8 mouse cellular contexts compared by ENCODE assay signal in genomic region chr5:123974179-123974485, GRCm38 (mm10). TPM values are rescaled to one million over a fixed set of nuclear protein-coding genes. Genes with fewer than 3 reads are reported as not detected.
A peak's percentile ranks its signal among the peaks of the same experiment; 100 is the strongest.
DNase-seq lines count a peak whose midpoint lies in the region; ATAC-seq lines count a peak whose summit lies in the region.

No protein-coding gene starts in this region.

- 0 out of 2 replicates have a peak, but pooled peaks cover 5% of the 10 kb centered on the region for H3K4me1 ChIP-seq in neural tube, embryonic 11.5 days (ENCODE audit: control insufficient read depth, insufficient read depth, low read length)
- H3K4me1 ChIP-seq in embryonic facial prominence, embryonic 14.5 days (ENCODE audit: control insufficient read depth, insufficient read depth, low read length): peaks cover 12% of the 10 kb centered on the region
- H3K4me1 ChIP-seq in midbrain, embryonic 15.5 days: peaks cover 16% of the 10 kb centered on the region

- no peaks in the 10 kb centered on the region for H3K9me3 ChIP-seq in neural tube, embryonic 11.5 days (ENCODE audit: control insufficient read depth, low read length)
- no peaks in the 10 kb centered on the region for H3K9me3 ChIP-seq in embryonic facial prominence, embryonic 14.5 days (ENCODE audit: control insufficient read depth, low read length)
- H3K9me3 ChIP-seq in midbrain, embryonic 15.5 days: no peaks in the 10 kb centered on the region

- no peaks in the 10 kb centered on the region for H3K36me3 ChIP-seq in neural tube, embryonic 11.5 days (ENCODE audit: control insufficient read depth, insufficient read depth, low read length)
- H3K36me3 ChIP-seq in embryonic facial prominence, embryonic 14.5 days (ENCODE audit: control insufficient read depth, insufficient read depth, low read length): no peaks in the 10 kb centered on the region
- no peaks in the 10 kb centered on the region for H3K36me3 ChIP-seq in midbrain, embryonic 15.5 days (replicated peaks)

- H3K4me3 ChIP-seq in neural tube, embryonic 11.5 days (ENCODE audit: low read depth, low read length): peak overlapping the region; percentile 69
- peak overlapping the region; percentile 72 for H3K4me3 ChIP-seq in embryonic facial prominence, embryonic 14.5 days (ENCODE audit: low read depth, low read length)
- peak overlapping the region; percentile 64 for H3K4me3 ChIP-seq in midbrain, embryonic 15.5 days

- 0% methylated on average over 14 of the region's 14 CpGs for WGBS in neural tube, embryonic 11.5 days
- under 1% methylated on average over 13 of the region's 14 CpGs for WGBS in embryonic facial prominence, embryonic 14.5 days
- 0% methylated on average over 14 of the region's 14 CpGs for WGBS in midbrain, embryonic 15.5 days

- DNase-seq in neural tube, embryonic 11.5 days (ENCODE audit: low spot score): no peak
- no peak for DNase-seq in neural tube, embryonic 10.5 days (ENCODE audit: extremely low spot score, low spot score)
- no peak for DNase-seq in embryonic facial prominence, embryonic 14.5 days (ENCODE audit: low spot score)
- DNase-seq in induced T-regulatory cell, adult 2 months (ENCODE audit: low read depth): peak; percentile 66
- no peak for DNase-seq in gastrocnemius, postnatal 4 days (ENCODE audit: low spot score in 2 of 2)
- no peak for DNase-seq in layer of hippocampus, postnatal 25 days (ENCODE audit: extremely low spot score in 1 of 2, low spot score in 1 of 2)
- no peak for DNase-seq in gastrocnemius, adult 18-20 months (ENCODE audit: low spot score)

- no peak for ATAC-seq in neural tube, embryonic 11.5 days (ENCODE audit: insufficient read depth, low FRiP score, low TSS enrichment)
- ATAC-seq in embryonic facial prominence, embryonic 14.5 days (ENCODE audit: low read depth): 0 out of 2 replicates have a peak, but pooled peaks have one; percentile 23
- peak; percentile 28 for ATAC-seq in midbrain, embryonic 15.5 days (replicated peaks)

- H3K27ac ChIP-seq in neural tube, embryonic 11.5 days (ENCODE audit: low read depth, low read length): no peak overlapping the region
- no peak overlapping the region for H3K27ac ChIP-seq in embryonic facial prominence, embryonic 14.5 days (replicated peaks; ENCODE audit: low read depth, low read length)
- H3K27ac ChIP-seq in midbrain, embryonic 15.5 days: 0 out of 2 replicates have a peak overlapping the region, but pooled peaks have one; percentile 46

- H3K9ac ChIP-seq in neural tube, embryonic 11.5 days (ENCODE audit: low read length): peak overlapping the region; percentile 59
- H3K9ac ChIP-seq in embryonic facial prominence, embryonic 14.5 days (ENCODE audit: low read depth, low read length): peak overlapping the region; percentile 78
- H3K9ac ChIP-seq in midbrain, embryonic 15.5 days: peak overlapping the region; percentile 54

- peak overlapping the region; percentile 88 for H3K4me2 ChIP-seq in neural tube, embryonic 11.5 days (ENCODE audit: low read depth)
- H3K4me2 ChIP-seq in embryonic facial prominence, embryonic 14.5 days (ENCODE audit: low read depth, low read length): peak overlapping the region; percentile 96
- peak overlapping the region; percentile 90 for H3K4me2 ChIP-seq in midbrain, embryonic 15.5 days

- peaks cover 17% of the 10 kb centered on the region for H3K27me3 ChIP-seq in neural tube, embryonic 11.5 days (ENCODE audit: control insufficient read depth, insufficient read depth, low read length)
- H3K27me3 ChIP-seq in embryonic facial prominence, embryonic 14.5 days (replicated peaks; ENCODE audit: control insufficient read depth, insufficient read depth, low read length): peaks cover 7% of the 10 kb centered on the region; the same call in 1 of the 2 replicates
- 0 out of 2 replicates have a peak, but pooled peaks cover 3% of the 10 kb centered on the region for H3K27me3 ChIP-seq in midbrain, embryonic 15.5 days (replicated peaks)

RNA-seq across cellular contexts. Expression of gene Hip1r, which starts 0.7 kb away (rescaled TPM):
- polyA plus RNA-seq in neural tube, embryonic 11.5 days (2014; fragmentation: Nextera tagmentation; extraction: Ambion mirVana): 4.4 and 5.3 TPM in 2 replicates
- 7.5 and 8.4 TPM in 2 replicates for polyA plus RNA-seq in embryonic facial prominence, embryonic 14.5 days (2014; fragmentation: Nextera tagmentation; extraction: Ambion mirVana)
- 29.8 and 30.7 TPM in 2 replicates for polyA plus RNA-seq in midbrain, embryonic 15.5 days (2015; fragmentation: Nextera tagmentation; extraction: Ambion mirVana)
- 1 to 10 TPM; 5.5 to 6.6 TPM for total RNA-seq in gastrocnemius, postnatal 4 days (2021)
- total RNA-seq in layer of hippocampus, postnatal 25 days (2021): 10 to 100 TPM; 48.8 to 51.3 TPM
- 10 to 100 TPM in 1 of 2 experiments, 1 to 10 TPM in 1; 9.4 to 19.6 TPM for total RNA-seq in gastrocnemius, adult 18-20 months (2021)

RNA-seq across cellular contexts. Expression of gene Ccdc62, which starts 43.7 kb away (rescaled TPM):
- 3.8 and 5.0 TPM in 2 replicates for polyA plus RNA-seq in neural tube, embryonic 11.5 days (2014; fragmentation: Nextera tagmentation; extraction: Ambion mirVana)
- 4.6 and 6.4 TPM in 2 replicates for polyA plus RNA-seq in embryonic facial prominence, embryonic 14.5 days (2014; fragmentation: Nextera tagmentation; extraction: Ambion mirVana)
- 4.4 and 6.7 TPM in 2 replicates for polyA plus RNA-seq in midbrain, embryonic 15.5 days (2015; fragmentation: Nextera tagmentation; extraction: Ambion mirVana)
- 1 to 10 TPM; 2.5 to 4.1 TPM for total RNA-seq in gastrocnemius, postnatal 4 days (2021)
- 1 to 10 TPM; 3.5 to 4.3 TPM for total RNA-seq in layer of hippocampus, postnatal 25 days (2021)
- 1 to 10 TPM; 1.4 to 1.6 TPM for total RNA-seq in gastrocnemius, adult 18-20 months (2021)

RNA-seq across cellular contexts. Expression of gene Gm43518, which starts 46.9 kb away (rescaled TPM):
- polyA plus RNA-seq in neural tube, embryonic 11.5 days (2014; fragmentation: Nextera tagmentation; extraction: Ambion mirVana): 0.45 TPM in 1 of 2 replicates, not detected in the other
- 0.67 and 0.68 TPM in 2 replicates for polyA plus RNA-seq in embryonic facial prominence, embryonic 14.5 days (2014; fragmentation: Nextera tagmentation; extraction: Ambion mirVana)
- polyA plus RNA-seq in midbrain, embryonic 15.5 days (2015; fragmentation: Nextera tagmentation; extraction: Ambion mirVana): 5.4 and 7.6 TPM in 2 replicates
- total RNA-seq in gastrocnemius, postnatal 4 days (2021): under 1 TPM in 1 of 2 experiments, not detected in 1; 0.69 TPM
- 1 to 10 TPM in 1 of 2 experiments, under 1 TPM in 1; 0.54 to 1.4 TPM for total RNA-seq in layer of hippocampus, postnatal 25 days (2021)
- not detected for total RNA-seq in gastrocnemius, adult 18-20 months (2021)

RNA-seq across cellular contexts. Expression of gene Vps37b, which starts 57.9 kb away (rescaled TPM):
- polyA plus RNA-seq in neural tube, embryonic 11.5 days (2014; fragmentation: Nextera tagmentation; extraction: Ambion mirVana): 50.3 and 52.3 TPM in 2 replicates
- 30.4 and 31.7 TPM in 2 replicates for polyA plus RNA-seq in embryonic facial prominence, embryonic 14.5 days (2014; fragmentation: Nextera tagmentation; extraction: Ambion mirVana)
- polyA plus RNA-seq in midbrain, embryonic 15.5 days (2015; fragmentation: Nextera tagmentation; extraction: Ambion mirVana): 66.7 and 73.7 TPM in 2 replicates
- 10 to 100 TPM; 24.4 to 29.3 TPM for total RNA-seq in gastrocnemius, postnatal 4 days (2021)
- 10 to 100 TPM; 41.2 to 47.2 TPM for total RNA-seq in layer of hippocampus, postnatal 25 days (2021)
- 1 to 10 TPM; 5.7 to 6.6 TPM for total RNA-seq in gastrocnemius, adult 18-20 months (2021)
